Mouse (Mus musculus): ENCODE results near the gene Dmgdh. TPM values are rescaled to one million over a fixed set of nuclear protein-coding genes. Genes with fewer than 3 reads are reported as not detected.

The Dmgdh gene
- polyA plus RNA-seq, 1 experiment from 2014 or later: 0.14 TPM

DNA sequence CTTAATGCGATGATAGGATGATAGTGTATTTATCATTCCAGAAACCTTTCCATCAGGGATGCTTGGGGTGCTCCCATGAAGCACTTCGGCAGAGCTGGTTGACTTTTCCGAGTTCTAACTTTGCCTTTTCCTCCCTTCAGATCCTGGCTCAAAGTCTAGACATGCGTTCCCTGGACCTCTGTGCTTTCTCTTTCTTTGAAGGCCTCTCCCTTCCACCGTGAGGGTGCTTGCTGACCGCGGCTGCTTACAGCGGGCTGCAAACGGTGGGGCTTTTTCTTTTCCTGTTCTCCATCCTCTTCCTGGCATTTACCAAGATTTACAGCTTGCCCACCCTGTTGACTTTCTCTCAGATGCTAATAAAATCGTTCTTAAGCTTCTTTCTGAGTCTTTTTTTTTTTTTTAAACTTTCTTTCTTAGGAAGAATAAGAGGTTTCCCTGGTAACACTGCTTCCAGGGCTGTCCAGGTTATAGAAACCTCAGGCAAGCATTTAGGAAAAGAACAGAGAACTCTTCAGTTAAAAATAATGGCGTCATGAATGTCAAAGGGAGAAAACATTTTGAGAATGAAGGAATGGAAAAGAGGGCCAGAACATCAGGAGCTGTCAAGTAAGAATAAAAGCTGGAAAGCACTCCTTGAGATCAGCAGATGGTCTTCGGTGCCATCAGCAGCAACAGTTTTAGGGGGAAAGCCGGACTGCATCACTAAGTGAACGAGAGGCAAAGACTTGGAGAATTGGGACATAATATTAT, 84.1 kb downstream of the Dmgdh start:
- 36% methylated on average over 14 of the region's 14 CpGs for WGBS
- no peak overlapping the region for H3K27ac ChIP-seq (replicated peaks)
- H3K9me3 ChIP-seq: no peaks in the 10 kb centered on the region
- H3K4me1 ChIP-seq: 0 out of 2 replicates have a peak, but pooled peaks cover 10% of the 10 kb centered on the region
- no peaks in the 10 kb centered on the region for H3K36me3 ChIP-seq
- no peaks in the 10 kb centered on the region for H3K27me3 ChIP-seq
- no peak overlapping the region for H3K4me2 ChIP-seq (replicated peaks)
- no peak overlapping the region for H3K9ac ChIP-seq (replicated peaks)
- no peak for ATAC-seq (replicated peaks)
- no peak overlapping the region for H3K4me3 ChIP-seq

- Histone ChIP-seq H3K27ac (replicated peaks) (no peak overlapping the region), H3K27me3 (no peaks in the 10 kb centered on the region), H3K36me3 (no peaks in the 10 kb centered on the region), H3K9ac (replicated peaks) (no peak overlapping the region), H3K4me3 (no peak overlapping the region), H3K4me1 (0 out of 2 replicates have a peak, but pooled peaks cover 10% of the 10 kb centered on the region), H3K4me2 (replicated peaks) (no peak overlapping the region), H3K9me3 (no peaks in the 10 kb centered on the region)
- no peak for ATAC-seq (replicated peaks)
- 94% methylated on average over 8 of the region's 8 CpGs for WGBS
Observed at GRCm38 (mm10) chr13:93761831-93762230, 87.6 kb downstream of the Dmgdh start.

- H3K27me3 ChIP-seq: no peaks in the 10 kb centered on the region
- 90% methylated on average over 3 of the region's 3 CpGs for WGBS
- no peaks in the 10 kb centered on the region for H3K36me3 ChIP-seq
- no peaks in the 10 kb centered on the region for H3K9me3 ChIP-seq
- no peak overlapping the region for H3K4me3 ChIP-seq
- no peak for ATAC-seq (replicated peaks)
- no peak overlapping the region for H3K4me2 ChIP-seq (replicated peaks)
- H3K27ac ChIP-seq (replicated peaks): no peak overlapping the region
- H3K9ac ChIP-seq (replicated peaks): no peak overlapping the region
- 0 out of 2 replicates have a peak, but pooled peaks cover 10% of the 10 kb centered on the region for H3K4me1 ChIP-seq
Observed at GRCm38 (mm10) chr13:93762879-93763278, 88.6 kb downstream of the Dmgdh start.

GRCm38 (mm10) chr13:93764321-93764973, 90.2 kb downstream of the Dmgdh start:
- no peaks in the 10 kb centered on the region for H3K4me1 ChIP-seq
- ATAC-seq (replicated peaks): no peak
- H3K36me3 ChIP-seq: no peaks in the 10 kb centered on the region
- H3K4me2 ChIP-seq (replicated peaks): no peak overlapping the region
- H3K27me3 ChIP-seq: no peaks in the 10 kb centered on the region
- H3K27ac ChIP-seq (replicated peaks): no peak overlapping the region
- H3K4me3 ChIP-seq: no peak overlapping the region
- 90% methylated on average over 13 of the region's 13 CpGs for WGBS
- no peak overlapping the region for H3K9ac ChIP-seq (replicated peaks)
- H3K9me3 ChIP-seq: no peaks in the 10 kb centered on the region

GRCm38 (mm10) chr13:93771031-93771587, 96.9 kb downstream of the Dmgdh start:
- 36% methylated on average over 9 of the region's 9 CpGs for WGBS
- H3K4me2 ChIP-seq (replicated peaks): peak overlapping the region; percentile 81
- ATAC-seq (replicated peaks): peak; percentile 59
- H3K4me3 ChIP-seq: peak overlapping the region; percentile 85
- peak overlapping the region; percentile 75 for H3K27ac ChIP-seq (replicated peaks)
- peak overlapping the region; percentile 73 for H3K9ac ChIP-seq (replicated peaks)
- H3K27me3 ChIP-seq: no peaks in the 10 kb centered on the region
- H3K4me1 ChIP-seq: peaks cover 14% of the 10 kb centered on the region
- no peaks in the 10 kb centered on the region for H3K36me3 ChIP-seq
- H3K9me3 ChIP-seq: no peaks in the 10 kb centered on the region

GRCm38 (mm10) chr13:93771588-93772278, 97.5 kb downstream of the Dmgdh start, which contains the start of gene Arsb:
TSS of gene Arsb (plus strand) at chr13:93771630.
- Histone ChIP-seq H3K9ac (replicated peaks) (peak within 1 kb of the TSS; percentile 73), H3K27ac (replicated peaks) (peak within 1 kb of the TSS; percentile 75), H3K4me1 (peaks cover 14% of the 10 kb centered on the region), H3K27me3 (no peaks in the 10 kb centered on the region), H3K4me3 (peak within 1 kb of the TSS; percentile 85), H3K4me2 (replicated peaks) (peak within 1 kb of the TSS; percentile 81), H3K9me3 (no peaks in the 10 kb centered on the region), H3K36me3 (no peaks in the 10 kb centered on the region)
- 1% methylated on average over 66 of the region's 66 CpGs for WGBS
- ATAC-seq (replicated peaks): peak; percentile 91

DNA sequence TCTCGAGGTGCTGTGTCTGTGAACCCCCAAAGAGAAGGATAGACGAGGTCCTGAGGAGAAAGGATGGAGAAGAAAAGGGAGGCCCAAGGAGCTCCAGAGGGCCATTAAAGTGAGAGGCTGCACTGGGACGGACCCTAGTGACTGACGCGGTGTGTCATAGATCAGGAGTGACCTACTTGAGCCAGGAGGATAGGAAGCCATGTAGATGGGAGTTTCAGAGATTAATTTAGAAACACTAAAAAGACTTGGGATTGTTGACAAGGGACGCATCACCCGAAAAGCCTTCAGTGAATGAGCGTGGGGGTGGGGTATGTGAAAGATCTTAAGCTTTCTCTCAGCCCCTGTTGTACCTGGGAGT, 98.0 kb downstream of the Dmgdh start:
- no peak; the same call in 1 of the 2 replicates for ATAC-seq (replicated peaks)
- no peaks in the 10 kb centered on the region for H3K36me3 ChIP-seq
- no peaks in the 10 kb centered on the region for H3K27me3 ChIP-seq
- peak overlapping the region; percentile 81 for H3K4me2 ChIP-seq (replicated peaks)
- WGBS: 29% methylated on average over 8 of the region's 8 CpGs
- H3K27ac ChIP-seq (replicated peaks): peak overlapping the region; percentile 75
- peak overlapping the region; percentile 85 for H3K4me3 ChIP-seq
- peaks cover 14% of the 10 kb centered on the region for H3K4me1 ChIP-seq
- H3K9me3 ChIP-seq: no peaks in the 10 kb centered on the region
- peak overlapping the region; percentile 73 for H3K9ac ChIP-seq (replicated peaks)

DNA sequence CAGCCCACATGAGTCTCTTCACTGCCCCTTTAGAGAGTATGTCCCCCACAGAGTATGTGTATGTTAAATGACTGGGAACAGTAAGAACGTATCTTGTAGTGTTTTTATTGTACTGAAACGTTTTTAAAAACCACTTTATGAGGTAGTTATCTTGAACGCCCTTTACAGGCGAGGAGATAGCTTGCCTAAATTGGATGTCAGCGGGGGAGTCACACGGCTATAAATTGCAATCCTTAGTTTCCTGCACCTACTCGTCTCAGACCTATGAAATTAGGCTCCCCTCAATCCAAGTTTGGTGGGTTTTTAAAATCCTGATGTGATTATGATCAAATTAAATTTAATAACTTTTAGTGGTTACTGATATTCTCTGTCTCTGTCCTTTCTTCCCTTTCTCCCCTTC, 98.6 kb downstream of the Dmgdh start:
- 80% methylated on average over 7 of the region's 7 CpGs for WGBS
- H3K4me3 ChIP-seq: 0 out of 2 replicates have a peak overlapping the region, but pooled peaks have one; percentile 85
- peak overlapping the region; percentile 81; the same call in 1 of the 2 replicates for H3K4me2 ChIP-seq (replicated peaks)
- no peak for ATAC-seq (replicated peaks)
- no peak overlapping the region for H3K27ac ChIP-seq (replicated peaks)
- peaks cover 14% of the 10 kb centered on the region for H3K4me1 ChIP-seq
- no peak overlapping the region for H3K9ac ChIP-seq (replicated peaks)
- H3K27me3 ChIP-seq: no peaks in the 10 kb centered on the region
- H3K36me3 ChIP-seq: no peaks in the 10 kb centered on the region
- H3K9me3 ChIP-seq: no peaks in the 10 kb centered on the region

- no peak overlapping the region for H3K4me3 ChIP-seq
- H3K4me1 ChIP-seq: peaks cover 14% of the 10 kb centered on the region
- no peaks in the 10 kb centered on the region for H3K36me3 ChIP-seq
- H3K27ac ChIP-seq (replicated peaks): no peak overlapping the region
- H3K9ac ChIP-seq (replicated peaks): no peak overlapping the region
- H3K27me3 ChIP-seq: no peaks in the 10 kb centered on the region
- H3K4me2 ChIP-seq (replicated peaks): no peak overlapping the region
- ATAC-seq (replicated peaks): no peak
- WGBS: 75% methylated on average over 7 of the region's 7 CpGs
- no peaks in the 10 kb centered on the region for H3K9me3 ChIP-seq
Observed at GRCm38 (mm10) chr13:93773704-93774315, 99.6 kb downstream of the Dmgdh start.

GRCm38 (mm10) chr13:93782823-93783222, 108.6 kb downstream of the Dmgdh start:
- no peak overlapping the region for H3K4me2 ChIP-seq (replicated peaks)
- H3K9me3 ChIP-seq: no peaks in the 10 kb centered on the region
- H3K9ac ChIP-seq (replicated peaks): no peak overlapping the region
- H3K4me1 ChIP-seq: peaks cover 11% of the 10 kb centered on the region
- WGBS: 87% methylated on average over 5 of the region's 5 CpGs
- H3K27ac ChIP-seq (replicated peaks): no peak overlapping the region
- no peak for ATAC-seq (replicated peaks)
- no peaks in the 10 kb centered on the region for H3K36me3 ChIP-seq
- H3K4me3 ChIP-seq: no peak overlapping the region
- H3K27me3 ChIP-seq: no peaks in the 10 kb centered on the region

- no peak for ATAC-seq (replicated peaks)
- H3K4me2 ChIP-seq (replicated peaks): no peak overlapping the region
- 83% methylated on average over 3 of the region's 3 CpGs for WGBS
- H3K9ac ChIP-seq (replicated peaks): no peak overlapping the region
- H3K36me3 ChIP-seq: no peaks in the 10 kb centered on the region
- H3K27me3 ChIP-seq: no peaks in the 10 kb centered on the region
- H3K9me3 ChIP-seq: no peaks in the 10 kb centered on the region
- H3K4me3 ChIP-seq: no peak overlapping the region
- H3K4me1 ChIP-seq: peaks cover 11% of the 10 kb centered on the region
- no peak overlapping the region for H3K27ac ChIP-seq (replicated peaks)
Observed at GRCm38 (mm10) chr13:93785329-93785728, 111.1 kb downstream of the Dmgdh start.

Data from forebrain, embryonic 15.5 days (tissue).